Mouse (Mus musculus) monocyte, adult 2 months (primary cell): ENCODE results near the gene Ccp110.

Source experiments
- DNase-seq, 2 experiments: peaks; one replicate each; pipeline ENCODE4 v3.0.0; 2022; ENCODE audit warnings: low spot score in 2 of 2, low read depth in 1 of 2

Ccp110 gene

DNA sequence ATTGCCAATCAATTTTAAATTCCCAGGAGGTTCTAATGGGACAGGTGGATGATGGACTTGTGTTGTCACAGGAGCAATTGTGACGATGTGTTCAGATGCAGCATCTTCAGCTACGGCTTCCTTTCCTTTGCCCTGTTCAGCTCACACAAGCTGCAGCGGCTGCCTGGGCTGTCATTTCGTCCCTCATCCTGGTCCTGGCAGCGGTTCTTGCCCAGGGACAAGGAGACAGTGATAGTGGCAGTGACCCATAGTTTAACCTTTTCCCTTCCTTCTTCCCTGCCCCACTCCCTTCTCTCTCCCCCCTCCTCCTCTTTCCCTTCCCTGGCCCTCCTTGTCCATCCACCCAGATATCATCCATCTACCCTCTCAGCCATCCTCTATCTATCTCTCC is 54.5 kb downstream of the Ccp110 start:
- DNase-seq: no peak

DNA sequence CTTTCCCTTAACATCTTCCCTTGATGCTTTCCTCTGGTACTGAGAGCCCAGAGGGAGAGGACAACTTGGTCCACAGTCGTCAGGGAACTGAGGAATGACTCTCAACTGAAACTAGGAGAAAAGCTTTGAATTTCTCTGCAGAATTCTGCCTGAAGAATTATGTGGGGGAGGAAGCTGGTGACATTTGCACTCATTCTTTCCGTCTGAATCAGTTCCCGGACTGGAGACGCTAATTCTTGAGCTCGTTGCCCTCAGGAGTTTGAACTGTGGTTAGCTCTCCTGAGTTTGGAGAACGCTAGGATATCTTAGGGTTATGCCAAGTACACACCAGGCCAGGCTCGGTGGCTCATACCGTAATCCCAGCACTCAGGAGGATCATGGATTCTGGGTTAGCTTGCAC is 56.9 kb downstream of the Ccp110 start:
- DNase-seq: no peak

DNA sequence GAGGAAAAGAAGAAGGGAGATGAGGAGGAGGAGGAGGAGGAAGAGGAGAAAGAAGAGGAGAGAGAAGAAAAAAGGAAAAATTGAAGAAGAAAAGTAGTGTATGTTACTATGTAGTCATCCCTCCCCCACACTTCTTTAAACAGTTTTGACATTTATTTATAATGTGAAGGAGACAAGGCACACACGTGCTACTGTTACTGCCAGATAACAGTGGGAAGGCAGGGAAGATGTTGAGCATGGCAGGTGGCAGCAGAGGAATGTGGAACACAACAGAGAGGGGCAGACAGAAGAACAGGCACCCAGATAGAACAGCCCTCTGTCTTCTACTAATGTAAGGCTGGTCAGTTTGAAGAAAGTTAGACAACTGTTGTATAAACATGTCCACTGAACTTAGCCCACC is 57.3 kb downstream of the Ccp110 start:
- DNase-seq: no peak

- DNase-seq: no peak
These were observed 60.7 kb downstream of the Ccp110 start for GRCm38 (mm10) chr7:118773027-118773426.

- DNase-seq: no peak
These were observed 63.6 kb downstream of the Ccp110 start for GRCm38 (mm10) chr7:118775991-118776390.

GRCm38 (mm10) chr7:118776491-118776890 is 64.1 kb downstream of the Ccp110 start:
- DNase-seq: no peak

- DNase-seq: no peak
These were observed 65.4 kb downstream of the Ccp110 start for GRCm38 (mm10) chr7:118777598-118778394.

DNA sequence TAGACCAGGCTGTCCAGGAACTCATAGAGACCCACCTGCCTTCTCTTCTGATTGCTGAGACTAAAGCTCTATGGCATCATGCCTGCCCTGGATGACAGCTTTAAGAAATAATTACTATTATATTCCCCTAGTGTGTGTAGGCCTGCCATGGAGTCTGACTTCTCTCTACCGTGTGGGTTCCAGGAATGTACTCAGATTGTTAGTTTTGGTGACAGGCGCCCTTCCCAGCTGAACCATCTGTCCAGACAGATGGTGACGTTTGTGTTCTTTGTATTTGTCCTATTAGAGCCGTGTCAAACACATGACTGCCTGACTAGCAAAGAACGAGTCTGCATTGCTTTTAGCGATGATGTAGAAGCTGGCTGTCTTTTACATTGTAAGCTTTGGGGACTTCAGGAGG is 66.2 kb downstream of the Ccp110 start:
- no peak for DNase-seq

GRCm38 (mm10) chr7:118783305-118784001 is 71.1 kb downstream of the Ccp110 start:
- DNase-seq: no peak

DNA sequence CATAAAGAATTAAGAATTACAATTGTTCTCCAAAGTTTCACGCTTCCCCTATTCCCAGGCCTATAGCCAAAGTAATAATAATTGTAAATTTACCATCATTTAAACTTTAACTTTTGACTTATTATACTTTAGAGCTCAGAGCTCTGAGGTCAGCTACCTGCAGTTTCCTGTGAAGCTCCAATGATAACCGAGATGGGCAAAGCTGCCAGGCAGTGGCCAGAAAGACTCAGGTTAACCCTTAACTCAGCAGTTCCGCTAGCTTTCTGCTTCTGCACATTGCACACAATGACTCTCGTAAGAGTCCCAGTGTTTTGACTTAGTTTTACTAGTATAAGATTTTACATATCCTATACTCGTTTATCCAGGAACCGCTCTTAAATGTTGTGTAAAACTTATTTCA is 73.7 kb downstream of the Ccp110 start:
- no peak for DNase-seq
